Mouse (Mus musculus) liver, embryonic 16.5 days (tissue): Measurements from ENCODE around the gene Gm21992. TPM values are rescaled to one million over a fixed set of nuclear protein-coding genes. Genes with fewer than 3 reads are reported as not detected.
A peak's percentile ranks its signal among the peaks of the same experiment; 100 is the strongest.

Experiments used
- ATAC-seq: fragments of 200-750 bp; cut with Nextera tagmentation; 2 replicates; pipeline ENCODE4 v1.8.0; 2017; ENCODE audit warnings: low read depth, mild to moderate bottlenecking, moderate number of reproducible peaks, moderate library complexity
- H3K27ac ChIP-seq: fragments of 300-500 bp; sonication (generic); 2 replicates; pipeline ENCODE4 v1.5.1; 2014; ENCODE audit warnings: mild to moderate bottlenecking, low read length
- H3K27me3 ChIP-seq: fragments of 300-500 bp; sonication (generic); 2 replicates; pipeline ENCODE4 v1.6.1; 2014; ENCODE audit warnings: low read depth, low read length, mixed read lengths; ENCODE audit not compliant: control insufficient read depth, insufficient read depth
- H3K36me3 ChIP-seq: fragments of 300-500 bp; sonication (generic); 2 replicates; pipeline ENCODE4 v1.6.1; 2014; ENCODE audit warnings: mild to moderate bottlenecking; ENCODE audit not compliant: control insufficient read depth, insufficient read depth
- H3K4me1 ChIP-seq: fragments of 300-500 bp; sonication (generic); 2 replicates; pipeline ENCODE4 v1.6.1; 2014; ENCODE audit warnings: low read depth, low read length, mixed read lengths; ENCODE audit not compliant: control insufficient read depth
- H3K4me2 ChIP-seq: fragments of 300-500 bp; sonication (generic); 2 replicates; pipeline ENCODE4 v1.6.1; 2014; ENCODE audit warnings: low read depth, low read length, mixed read lengths
- H3K4me3 ChIP-seq: fragments of 300-500 bp; sonication (generic); 2 replicates; pipeline ENCODE4 v1.5.1; 2014; ENCODE audit warnings: low read depth, mild to moderate bottlenecking, low read length
- H3K9ac ChIP-seq: fragments of 300-500 bp; sonication (generic); 2 replicates; pipeline ENCODE4 v1.6.1; 2014; ENCODE audit warnings: low read depth, low read length
- H3K9me3 ChIP-seq: fragments of 300-500 bp; sonication (generic); replicated peaks from 2 replicates; pipeline ENCODE4 v1.6.1; 2016; ENCODE audit warnings: low read length; ENCODE audit not compliant: control insufficient read depth
- WGBS: fragments of 180-500 bp; shearing (Covaris S2); extraction: QIAGEN DNeasy Blood & Tissue Kit; methylation state at CpG from one replicate; pipeline ENCODE4 v1.1.7; 2014; ENCODE audit not compliant: insufficient replicate concordance; 5-methylcytosine and 5-hydroxymethylcytosine counted together
- polyA plus RNA-seq: library from polyadenylated mRNA; unstranded; fragments of >200 nt; fragmentation: Nextera tagmentation; extraction: Ambion mirVana; gene quantifications from 2 replicates; pipeline ENCODE4 v1.2.1, GENCODE M21; 2015

The Gm21992 gene
- polyA plus RNA-seq, 1 experiment from 2014 or later, result 11.7 TPM

- H3K9ac ChIP-seq, result no peak overlapping the region
- WGBS, result 95% methylated on average over 7 of the region's 7 CpGs
- no peak overlapping the region for H3K4me2 ChIP-seq
- H3K9me3 ChIP-seq, result no peaks in the 10 kb centered on the region
- H3K4me1 ChIP-seq, result peaks cover 1% of the 10 kb centered on the region
- H3K27me3 ChIP-seq, result no peaks in the 10 kb centered on the region
- no peak overlapping the region for H3K27ac ChIP-seq
- no peak overlapping the region for H3K4me3 ChIP-seq
- 0 out of 2 replicates have a peak, but pooled peaks have one; percentile 16 for ATAC-seq
- H3K36me3 ChIP-seq, result peaks cover 45% of the 10 kb centered on the region
These were observed 8.7 kb downstream of the Gm21992 start for GRCm38 (mm10) chr19:4802691-4803091.

DNA sequence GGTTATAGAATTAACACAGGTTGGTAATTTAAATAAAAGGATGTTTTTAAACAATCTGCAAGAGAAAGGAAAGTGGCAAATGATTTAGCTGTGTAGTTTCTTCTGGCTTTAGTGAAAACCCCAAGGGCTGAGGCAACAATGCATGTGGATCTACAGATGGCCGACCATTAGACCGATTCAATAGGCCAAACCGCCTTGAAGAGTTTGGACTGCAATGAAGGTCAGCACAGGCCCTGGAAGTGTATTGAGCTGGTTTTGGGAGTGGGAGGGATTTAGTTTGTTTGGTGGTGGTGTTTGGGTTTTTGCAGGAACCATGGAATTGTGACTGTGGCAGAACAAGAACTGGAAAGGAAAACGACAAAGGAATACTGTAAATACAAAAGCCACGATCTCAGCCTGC, 12.3 kb downstream of the Gm21992 start:
- Histone ChIP-seq H3K9ac (no peak overlapping the region), H3K9me3 (no peaks in the 10 kb centered on the region), H3K27ac (no peak overlapping the region), H3K4me3 (no peak overlapping the region), H3K36me3 (peaks cover 45% of the 10 kb centered on the region), H3K4me1 (peaks cover 31% of the 10 kb centered on the region), H3K27me3 (no peaks in the 10 kb centered on the region), H3K4me2 (no peak overlapping the region)
- 87% methylated on average over 5 of the region's 5 CpGs for WGBS
- ATAC-seq, result no peak

- Histone ChIP-seq H3K27ac (no peak overlapping the region), H3K9ac (no peak overlapping the region), H3K4me3 (no peak overlapping the region), H3K27me3 (no peaks in the 10 kb centered on the region), H3K4me2 (no peak overlapping the region), H3K4me1 (peaks cover 32% of the 10 kb centered on the region), H3K36me3 (peaks cover 36% of the 10 kb centered on the region), H3K9me3 (no peaks in the 10 kb centered on the region)
- no peak for ATAC-seq
- 93% methylated on average over 2 of the region's 2 CpGs for WGBS
These were observed 13.6 kb downstream of the Gm21992 start for GRCm38 (mm10) chr19:4797846-4798245.

DNA sequence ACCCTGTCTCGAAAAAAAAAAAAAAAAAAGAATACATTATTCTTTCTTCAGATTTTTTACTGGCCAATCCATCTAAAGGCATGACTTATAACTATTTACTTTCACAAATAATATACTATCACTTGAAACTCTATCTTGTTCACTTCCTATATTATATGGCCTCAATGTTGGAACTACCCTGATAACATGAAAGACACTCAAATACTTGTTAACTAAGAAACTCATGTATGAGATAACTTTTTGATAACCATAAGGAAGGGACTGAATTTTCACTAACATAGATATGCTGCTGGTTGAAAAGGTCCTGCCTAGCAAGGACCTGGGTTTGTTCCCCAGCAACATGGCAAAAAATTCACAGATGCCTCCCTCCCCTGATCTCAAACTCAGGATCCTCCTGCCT, 15.5 kb downstream of the Gm21992 start:
- Histone ChIP-seq H3K4me1 (peaks cover 45% of the 10 kb centered on the region), H3K36me3 (peaks cover 28% of the 10 kb centered on the region), H3K4me2 (no peak overlapping the region)

DNA sequence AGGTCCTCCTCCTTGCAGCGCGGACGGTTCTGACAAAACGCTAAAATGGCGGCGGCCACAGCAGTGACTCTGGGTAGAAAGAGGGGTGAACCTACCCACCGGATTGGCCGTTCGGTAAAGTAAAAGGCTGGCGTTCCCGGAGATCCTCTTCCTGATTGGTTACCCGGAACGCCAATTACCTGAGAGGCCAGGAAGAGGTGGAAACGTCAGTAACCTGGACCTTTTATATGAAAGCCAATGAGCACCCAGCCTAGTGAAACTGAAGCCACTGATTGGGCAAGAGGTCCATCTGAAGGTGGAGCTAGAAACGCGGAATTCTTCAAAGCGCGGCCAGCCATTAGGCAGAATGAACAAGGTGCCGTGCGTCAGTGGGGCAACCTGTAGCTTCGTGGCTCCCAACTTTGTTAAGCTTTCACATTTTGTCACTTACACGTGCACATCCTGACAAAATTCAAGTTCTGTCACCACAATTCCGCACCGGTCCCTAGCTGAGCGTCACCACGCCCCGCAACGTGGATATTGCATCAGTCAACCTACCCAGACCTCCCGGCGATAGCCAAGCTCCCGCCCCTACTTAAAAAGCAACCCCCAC, 17.5 kb downstream of the Gm21992 start, which contains the start of gene Rbm4:
Rbm4 (minus strand) TSS at position 71 of the 592 bp plus-strand sequence.
- Histone ChIP-seq H3K27ac (peak within 1 kb of the TSS; percentile 93), H3K36me3 (peaks cover 24% of the 10 kb centered on the region), H3K4me3 (peak within 1 kb of the TSS; percentile 87), H3K9ac (peak within 1 kb of the TSS; percentile 82), H3K9me3 (no peaks in the 10 kb centered on the region), H3K4me1 (peaks cover 52% of the 10 kb centered on the region), H3K4me2 (peak within 1 kb of the TSS; percentile 89), H3K27me3 (no peaks in the 10 kb centered on the region)
- under 1% methylated on average over 31 of the region's 31 CpGs for WGBS
- peak; percentile 95 for ATAC-seq

More for the DNA sequence above, 15.5 kb downstream of the Gm21992 start:
- WGBS, result 69% methylated on average over 1 of the region's 1 CpGs
- H3K27me3 ChIP-seq, result no peaks in the 10 kb centered on the region
- H3K4me3 ChIP-seq, result no peak overlapping the region
- no peak for ATAC-seq
- H3K9me3 ChIP-seq, result no peaks in the 10 kb centered on the region
- H3K9ac ChIP-seq, result no peak overlapping the region
- H3K27ac ChIP-seq, result peak overlapping the region; percentile 43; the same call in 1 of the 2 replicates

- Histone ChIP-seq H3K36me3 (peaks cover 29% of the 10 kb centered on the region), H3K4me1 (peaks cover 52% of the 10 kb centered on the region)
- peak; percentile 40 for ATAC-seq
These were observed 18.1 kb downstream of the Gm21992 start for GRCm38 (mm10) chr19:4793281-4793830.

GRCm38 (mm10) chr19:4786313-4786712, 25.1 kb downstream of the Gm21992 start:
- no peak overlapping the region for H3K4me2 ChIP-seq
- no peaks in the 10 kb centered on the region for H3K9me3 ChIP-seq
- H3K36me3 ChIP-seq, result peaks cover 64% of the 10 kb centered on the region
- WGBS, result 81% methylated on average over 2 of the region's 2 CpGs
- H3K4me1 ChIP-seq, result peaks cover 10% of the 10 kb centered on the region
- H3K27ac ChIP-seq, result no peak overlapping the region
- 0 out of 2 replicates have a peak, but pooled peaks have one; percentile 60 for ATAC-seq
- H3K9ac ChIP-seq, result no peak overlapping the region
- no peak overlapping the region for H3K4me3 ChIP-seq
- H3K27me3 ChIP-seq, result no peaks in the 10 kb centered on the region

More at GRCm38 (mm10) chr19:4793281-4793830, 18.1 kb downstream of the Gm21992 start:
- Histone ChIP-seq H3K4me2 (peak overlapping the region; percentile 86), H3K4me3 (peak overlapping the region; percentile 87), H3K9ac (peak overlapping the region; percentile 82), H3K9me3 (no peaks in the 10 kb centered on the region), H3K27me3 (no peaks in the 10 kb centered on the region), H3K27ac (peak overlapping the region; percentile 93)
- WGBS, result under 1% methylated on average over 16 of the region's 16 CpGs

- H3K9me3 ChIP-seq, result no peaks in the 10 kb centered on the region
- 76% methylated on average over 7 of the region's 7 CpGs for WGBS
- peaks cover 1% of the 10 kb centered on the region for H3K4me1 ChIP-seq
- H3K27me3 ChIP-seq, result no peaks in the 10 kb centered on the region
- no peak overlapping the region for H3K27ac ChIP-seq
- no peak overlapping the region for H3K4me2 ChIP-seq
- H3K4me3 ChIP-seq, result no peak overlapping the region
- H3K36me3 ChIP-seq, result peaks cover 53% of the 10 kb centered on the region
- ATAC-seq, result no peak
- H3K9ac ChIP-seq, result no peak overlapping the region
These were observed 26.2 kb downstream of the Gm21992 start for GRCm38 (mm10) chr19:4785206-4785605.

GRCm38 (mm10) chr19:4782891-4783290, 28.5 kb downstream of the Gm21992 start:
- Histone ChIP-seq H3K36me3 (peaks cover 48% of the 10 kb centered on the region), H3K4me2 (no peak overlapping the region), H3K4me1 (no peaks in the 10 kb centered on the region), H3K27me3 (no peaks in the 10 kb centered on the region), H3K9ac (no peak overlapping the region), H3K27ac (no peak overlapping the region), H3K9me3 (no peaks in the 10 kb centered on the region), H3K4me3 (no peak overlapping the region)
- ATAC-seq, result no peak
- 92% methylated on average over 2 of the region's 2 CpGs for WGBS
